Mouse (Mus musculus) neutrophil, adult 83 days (primary cell): ENCODE measurements around the gene Gm10147. TPM values are rescaled to one million over a fixed set of nuclear protein-coding genes. Genes with fewer than 3 reads are reported as not detected.

ENCODE experiments used
- total RNA-seq, 2 experiments: library from RNA; stranded (reverse); gene quantifications; one replicate each; pipeline ENCODE4 v1.2.4; 2023

The Gm10147 gene
- total RNA-seq = not detected

GRCm38 (mm10) chrX:28607742-28608141 is at the start of gene Gm10147:
Gene Gm10147, minus strand, starts transcription at chrX:28607842.

